Mouse (Mus musculus) intestine, embryonic 15.5 days (tissue): Measurements from ENCODE around the gene Arl4c. TPM values are rescaled to one million over a fixed set of nuclear protein-coding genes. Genes with fewer than 3 reads are reported as not detected.
"Not testable (repeated sequence)": the region's sequence is repeated elsewhere in the genome, so short reads cannot be mapped to it uniquely, and the experiment has no call there.

Experiments used
- ATAC-seq: fragments of 200-750 bp; cut with Nextera tagmentation; 2 replicates; pipeline ENCODE4 v1.8.0; 2017; ENCODE audit warnings: moderate TSS enrichment, moderate library complexity
- H3K27ac ChIP-seq: fragments of 300-500 bp; sonication (generic); 2 replicates; pipeline ENCODE4 v1.5.1; 2015; ENCODE audit warnings: mild to moderate bottlenecking, inconsistent platforms
- H3K27me3 ChIP-seq: fragments of 300-500 bp; sonication (generic); replicated peaks from 2 replicates; pipeline ENCODE4 v1.6.1; 2015; ENCODE audit warnings: inconsistent platforms
- H3K36me3 ChIP-seq: fragments of 300-500 bp; sonication (generic); 2 replicates; pipeline ENCODE4 v1.6.1; 2015; ENCODE audit warnings: inconsistent platforms
- H3K4me1 ChIP-seq: fragments of 300-500 bp; sonication (generic); replicated peaks from 2 replicates; pipeline ENCODE4 v1.6.1; 2015; ENCODE audit warnings: inconsistent platforms
- H3K4me2 ChIP-seq: fragments of 300-500 bp; sonication (generic); replicated peaks from 2 replicates; pipeline ENCODE4 v1.6.1; 2015; ENCODE audit warnings: mild to moderate bottlenecking, inconsistent platforms
- H3K4me3 ChIP-seq: fragments of 300-500 bp; sonication (generic); replicated peaks from 2 replicates; pipeline ENCODE4 v1.5.1; 2015; ENCODE audit warnings: inconsistent platforms
- H3K9ac ChIP-seq: fragments of 300-500 bp; sonication (generic); 2 replicates; pipeline ENCODE4 v1.6.1; 2015; ENCODE audit warnings: inconsistent platforms
- H3K9me3 ChIP-seq: fragments of 300-500 bp; sonication (generic); 2 replicates; pipeline ENCODE4 v1.6.1; 2016; ENCODE audit warnings: inconsistent platforms
- WGBS: fragments of 180-500 bp; shearing (Covaris S2); methylation state at CpG from one replicate; pipeline ENCODE4 v1.1.7; 2015; 5-methylcytosine and 5-hydroxymethylcytosine counted together
- polyA plus RNA-seq: library from polyadenylated mRNA; unstranded; fragments of >200 nt; fragmentation: Nextera tagmentation; extraction: Ambion mirVana; gene quantifications from 2 replicates; pipeline ENCODE4 v1.2.1, GENCODE M21; 2015

Arl4c gene
- polyA plus RNA-seq, 1 experiment from 2014 or later: 5.9 TPM

GRCm38 (mm10) chr1:88651668-88652067 is 50.4 kb downstream of the Arl4c start:
- Histone ChIP-seq H3K9me3 (no peaks in the 10 kb centered on the region), H3K4me2 (no peak overlapping the region), H3K27me3 (no peaks in the 10 kb centered on the region), H3K4me3 (no peak overlapping the region), H3K4me1 (no peaks in the 10 kb centered on the region), H3K9ac (no peak overlapping the region), H3K36me3 (no peaks in the 10 kb centered on the region), H3K27ac (no peak overlapping the region)
- WGBS: 78% methylated on average over 9 of the region's 9 CpGs
- no peak for ATAC-seq

- no peak for ATAC-seq
- no peak overlapping the region for H3K9ac ChIP-seq
- H3K36me3 ChIP-seq: no peaks in the 10 kb centered on the region
- 91% methylated on average over 4 of the region's 4 CpGs for WGBS
- no peaks in the 10 kb centered on the region for H3K27me3 ChIP-seq
- no peaks in the 10 kb centered on the region for H3K4me1 ChIP-seq
- H3K4me3 ChIP-seq: no peak overlapping the region
- H3K27ac ChIP-seq: no peak overlapping the region
- no peaks in the 10 kb centered on the region for H3K9me3 ChIP-seq
- no peak overlapping the region for H3K4me2 ChIP-seq
Measured at GRCm38 (mm10) chr1:88648742-88649141, 53.3 kb downstream of the Arl4c start.

GRCm38 (mm10) chr1:88645599-88646119 is 56.4 kb downstream of the Arl4c start:
- 51% methylated on average over 3 of the region's 3 CpGs for WGBS
- no peak overlapping the region for H3K4me2 ChIP-seq
- ATAC-seq: peak; percentile 77
- no peaks in the 10 kb centered on the region for H3K27me3 ChIP-seq
- no peaks in the 10 kb centered on the region for H3K9me3 ChIP-seq
- H3K9ac ChIP-seq: no peak overlapping the region
- H3K4me1 ChIP-seq: no peaks in the 10 kb centered on the region
- no peak overlapping the region for H3K4me3 ChIP-seq
- no peaks in the 10 kb centered on the region for H3K36me3 ChIP-seq
- H3K27ac ChIP-seq: no peak overlapping the region

GRCm38 (mm10) chr1:88644417-88644816 is 57.6 kb downstream of the Arl4c start:
- no peak overlapping the region for H3K9ac ChIP-seq
- H3K27me3 ChIP-seq: no peaks in the 10 kb centered on the region
- no peak overlapping the region for H3K4me2 ChIP-seq
- H3K36me3 ChIP-seq: no peaks in the 10 kb centered on the region
- no peak overlapping the region for H3K4me3 ChIP-seq
- H3K27ac ChIP-seq: no peak overlapping the region
- peaks cover 10% of the 10 kb centered on the region for H3K4me1 ChIP-seq
- WGBS: 90% methylated on average over 5 of the region's 5 CpGs
- ATAC-seq: no peak
- no peaks in the 10 kb centered on the region for H3K9me3 ChIP-seq

GRCm38 (mm10) chr1:88643181-88643823 is 58.7 kb downstream of the Arl4c start:
- H3K4me3 ChIP-seq: no peak overlapping the region
- no peak overlapping the region for H3K9ac ChIP-seq
- no peaks in the 10 kb centered on the region for H3K27me3 ChIP-seq
- 62% methylated on average over 5 of the region's 5 CpGs for WGBS
- no peaks in the 10 kb centered on the region for H3K36me3 ChIP-seq
- H3K9me3 ChIP-seq: no peaks in the 10 kb centered on the region
- H3K4me2 ChIP-seq: no peak overlapping the region
- no peak overlapping the region for H3K27ac ChIP-seq
- no peak for ATAC-seq
- H3K4me1 ChIP-seq: peaks cover 12% of the 10 kb centered on the region

GRCm38 (mm10) chr1:88642735-88643134 is 59.3 kb downstream of the Arl4c start:
- H3K27me3 ChIP-seq: no peaks in the 10 kb centered on the region
- H3K27ac ChIP-seq: no peak overlapping the region
- H3K36me3 ChIP-seq: no peaks in the 10 kb centered on the region
- H3K4me1 ChIP-seq: peaks cover 12% of the 10 kb centered on the region
- WGBS: 79% methylated on average over 4 of the region's 4 CpGs
- H3K4me3 ChIP-seq: no peak overlapping the region
- H3K9me3 ChIP-seq: no peaks in the 10 kb centered on the region
- no peak overlapping the region for H3K9ac ChIP-seq
- ATAC-seq: no peak
- H3K4me2 ChIP-seq: no peak overlapping the region

- Histone ChIP-seq H3K36me3 (no peaks in the 10 kb centered on the region), H3K4me1 (peaks cover 12% of the 10 kb centered on the region), H3K27ac (no peak overlapping the region), H3K4me3 (no peak overlapping the region), H3K27me3 (no peaks in the 10 kb centered on the region), H3K4me2 (no peak overlapping the region), H3K9ac (no peak overlapping the region), H3K9me3 (no peaks in the 10 kb centered on the region)
- no peak for ATAC-seq
- WGBS: 78% methylated on average over 2 of the region's 2 CpGs
Measured at GRCm38 (mm10) chr1:88641678-88642215, 60.3 kb downstream of the Arl4c start.

GRCm38 (mm10) chr1:88641194-88641593 is 60.8 kb downstream of the Arl4c start:
- 82% methylated on average over 3 of the region's 3 CpGs for WGBS
- no peaks in the 10 kb centered on the region for H3K9me3 ChIP-seq
- no peak overlapping the region for H3K4me2 ChIP-seq
- H3K27ac ChIP-seq: no peak overlapping the region
- ATAC-seq: no peak
- peaks cover 12% of the 10 kb centered on the region for H3K4me1 ChIP-seq
- no peak overlapping the region for H3K9ac ChIP-seq
- no peak overlapping the region for H3K4me3 ChIP-seq
- H3K36me3 ChIP-seq: no peaks in the 10 kb centered on the region
- H3K27me3 ChIP-seq: no peaks in the 10 kb centered on the region

GRCm38 (mm10) chr1:88639432-88640281 is 62.4 kb downstream of the Arl4c start:
- H3K27ac ChIP-seq: no peak overlapping the region
- no peaks in the 10 kb centered on the region for H3K9me3 ChIP-seq
- no peak overlapping the region for H3K4me3 ChIP-seq
- H3K27me3 ChIP-seq: no peaks in the 10 kb centered on the region
- H3K9ac ChIP-seq: no peak overlapping the region
- no peak overlapping the region for H3K4me2 ChIP-seq
- ATAC-seq: peak; percentile 60
- WGBS: 14% methylated on average over 10 of the region's 10 CpGs
- no peaks in the 10 kb centered on the region for H3K36me3 ChIP-seq
- H3K4me1 ChIP-seq: peaks cover 12% of the 10 kb centered on the region

GRCm38 (mm10) chr1:88638622-88639021 is 63.4 kb downstream of the Arl4c start:
- Histone ChIP-seq H3K9me3 (no peaks in the 10 kb centered on the region), H3K4me2 (no peak overlapping the region), H3K36me3 (no peaks in the 10 kb centered on the region), H3K9ac (no peak overlapping the region), H3K4me3 (no peak overlapping the region), H3K27ac (no peak overlapping the region), H3K4me1 (peaks cover 12% of the 10 kb centered on the region), H3K27me3 (no peaks in the 10 kb centered on the region)
- 57% methylated on average over 4 of the region's 4 CpGs for WGBS
- peak; percentile 90 for ATAC-seq

- H3K4me2 ChIP-seq, H3K4me3 ChIP-seq, H3K9me3 ChIP-seq, H3K27me3 ChIP-seq, H3K9ac ChIP-seq, H3K36me3 ChIP-seq, ATAC-seq, H3K27ac ChIP-seq: not testable (repeated sequence)
- H3K4me1 ChIP-seq: peaks cover 12% of the 10 kb centered on the region
- 72% methylated on average over 2 of the region's 2 CpGs for WGBS
Measured at GRCm38 (mm10) chr1:88636579-88637161, 65.4 kb downstream of the Arl4c start.

- Histone ChIP-seq H3K27ac (no peak overlapping the region), H3K36me3 (no peaks in the 10 kb centered on the region), H3K9ac (no peak overlapping the region), H3K4me1 (peaks cover 12% of the 10 kb centered on the region), H3K4me2 (no peak overlapping the region), H3K4me3 (no peak overlapping the region), H3K9me3 (no peaks in the 10 kb centered on the region), H3K27me3 (no peaks in the 10 kb centered on the region)
- ATAC-seq: no peak
- 77% methylated on average over 12 of the region's 12 CpGs for WGBS
Measured at GRCm38 (mm10) chr1:88635659-88636058, 66.4 kb downstream of the Arl4c start.
